Mouse (Mus musculus) MEL (cell line): ENCODE data around the gene Gm29776.

Experiments used
- CHD2 ChIP-seq: IDR thresholded peaks from 2 replicates; pipeline ENCODE4 v1.6.1; 2011; ENCODE audit warnings: low read length, improper control_type of control experiment
- CTCF ChIP-seq, 3 experiments: IDR thresholded peaks in 2 of 3; conservative IDR thresholded peaks in 1 of 3; 2 replicates each; pipeline ENCODE4 v1.5.1; 2011 to 2012; ENCODE audit warnings: low read length in 3 of 3, low read depth in 2 of 3, mild to moderate bottlenecking in 2 of 3, improper control_type of control experiment in 1 of 3, inconsistent platforms in 1 of 3, mixed read lengths in 1 of 3, moderate library complexity in 1 of 3; ENCODE audit not compliant: control insufficient read depth in 1 of 3, insufficient read depth in 1 of 3, poor library complexity in 1 of 3, severe bottlenecking in 1 of 3
- EP300 ChIP-seq, 2 experiments: IDR thresholded peaks; 2 replicates each; pipeline ENCODE4 v1.6.1; 2011; ENCODE audit warnings: improper control_type of control experiment in 2 of 2, low read length in 2 of 2, low read depth in 1 of 2, mild to moderate bottlenecking in 1 of 2
- MAX ChIP-seq: IDR thresholded peaks from 2 replicates; pipeline ENCODE4 v1.6.1; 2011; ENCODE audit warnings: low read length, improper control_type of control experiment
- POLR2A ChIP-seq, 2 experiments: IDR thresholded peaks; 2 replicates each; pipeline ENCODE4 v1.6.1; 2011 to 2012; ENCODE audit warnings: low read length in 2 of 2, mild to moderate bottlenecking in 2 of 2, control low read depth in 1 of 2, improper control_type of control experiment in 1 of 2, low read depth in 1 of 2, moderate library complexity in 1 of 2; ENCODE audit not compliant: control insufficient read depth in 1 of 2, insufficient read depth in 1 of 2, poor library complexity in 1 of 2
- ZNF384 ChIP-seq: IDR thresholded peaks from 2 replicates; pipeline ENCODE4 v1.6.1; 2012; ENCODE audit warnings: low read depth, mild to moderate bottlenecking, inconsistent platforms, low read length, improper control_type of control experiment

DNA sequence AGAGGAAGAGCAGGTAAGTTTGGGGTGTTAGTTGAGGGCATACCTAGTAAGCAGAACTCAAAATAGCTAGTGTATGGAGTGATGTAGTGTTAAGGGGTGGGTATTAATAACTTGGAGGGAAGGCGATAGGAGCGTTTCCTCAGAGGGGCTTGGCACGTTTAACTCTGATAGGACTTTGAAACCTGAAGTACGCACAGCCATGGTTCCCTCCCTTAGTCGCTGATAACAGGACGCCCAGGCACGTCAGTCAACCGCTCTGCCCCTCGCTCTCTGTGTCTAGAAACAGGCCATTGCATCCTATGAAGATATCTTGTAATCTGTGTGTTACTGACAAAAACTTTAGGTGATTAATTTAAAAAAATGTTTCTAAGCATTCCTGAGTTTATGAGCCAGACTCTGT is 47.4 kb upstream of the Gm29776 start:
- TF ChIP-seq CHD2 (no peak), POLR2A (IDR thresholded peaks at IDR 0.05; ENCODE audit: control insufficient read depth in 1 of 2, insufficient read depth in 1 of 2, low read depth in 1 of 2, low read length in 2 of 2, poor library complexity in 1 of 2) (no peak), ZNF384 (no peak), EP300 (IDR thresholded peaks at IDR 0.05; ENCODE audit: low read depth in 1 of 2, low read length in 2 of 2) (peak; percentile 23 to 58; a peak in 2 of 4 replicates), CTCF (IDR thresholded peaks at IDR 0.05 in 2 of 3, conservative IDR thresholded peaks at IDR 0.05 in 1 of 3; ENCODE audit: control insufficient read depth in 1 of 3, insufficient read depth in 1 of 3, low read depth in 2 of 3, low read length in 3 of 3, poor library complexity in 1 of 3, severe bottlenecking in 1 of 3) (no peak), MAX (no peak; the same call in 1 of the 2 replicates)
